Mouse (Mus musculus) macrophage (primary cell): ENCODE measurements around the gene Gpatch2. TPM values are rescaled to one million over a fixed set of nuclear protein-coding genes. Genes with fewer than 3 reads are reported as not detected.

Source experiments
- H3K27ac ChIP-seq: fragments of 350-480 bp; formaldehyde crosslinking; 2 replicates; pipeline ENCODE4 v1.9.0; 2021
- H3K36me3 ChIP-seq: fragments of 350-480 bp; formaldehyde crosslinking; 2 replicates; pipeline ENCODE4 v1.9.0; 2021; ENCODE audit errors: inconsistent target
- H3K4me3 ChIP-seq: fragments of 350-480 bp; formaldehyde crosslinking; 2 replicates; pipeline ENCODE4 v1.9.0; 2021; ENCODE audit errors: inconsistent target
- H3K79me2 ChIP-seq: fragments of 350-480 bp; formaldehyde crosslinking; 2 replicates; pipeline ENCODE4 v1.9.0; 2021; ENCODE audit errors: inconsistent target
- WGBS: methylation state at CpG from one replicate; pipeline ENCODE4 v1.1.7; 2026; ENCODE audit warnings: inconsistent platforms; ENCODE audit not compliant: missing documents; 5-methylcytosine and 5-hydroxymethylcytosine counted together
- polyA plus RNA-seq: library from polyadenylated mRNA; stranded (reverse); fragments of 250-400 nt; gene quantifications from 3 replicates; pipeline ENCODE4 v1.2.4, GENCODE M21; 2018; ENCODE audit warnings: inconsistent platforms
- total RNA-seq, 78 experiments: library from RNA; depleted of rRNA; stranded (reverse); fragments of 250-400 nt; gene quantifications; 1 replicate in 9 of 78; 2 replicates in 24 of 78; 3 replicates in 43 of 78; 4 replicates in 2 of 78; pipeline ENCODE4 v1.2.4; 2018; ENCODE audit warnings: inconsistent platforms in 56 of 78

Gpatch2 gene
- total RNA-seq (2018; cell fraction: chromatin; rRNA removed): 100 to 1,000 TPM in 19 of 26 experiments, 10 to 100 TPM in 7; 47.7 to 183 (median 133) TPM
- 10 to 100 TPM in 23 of 26 experiments, 1 to 10 TPM in 3; 9.3 to 17.6 (median 12.8) TPM for total RNA-seq (2018; cell fraction: cytosol; rRNA removed)
- 100 to 1,000 TPM in 5 of 26 experiments, 10 to 100 TPM in 21; 25.5 to 123 (median 63.1) TPM for total RNA-seq (2018; cell fraction: nucleus; rRNA removed)
- polyA plus RNA-seq: 9.0 to 11.1 TPM (median 10.0 TPM) in 3 replicates

DNA sequence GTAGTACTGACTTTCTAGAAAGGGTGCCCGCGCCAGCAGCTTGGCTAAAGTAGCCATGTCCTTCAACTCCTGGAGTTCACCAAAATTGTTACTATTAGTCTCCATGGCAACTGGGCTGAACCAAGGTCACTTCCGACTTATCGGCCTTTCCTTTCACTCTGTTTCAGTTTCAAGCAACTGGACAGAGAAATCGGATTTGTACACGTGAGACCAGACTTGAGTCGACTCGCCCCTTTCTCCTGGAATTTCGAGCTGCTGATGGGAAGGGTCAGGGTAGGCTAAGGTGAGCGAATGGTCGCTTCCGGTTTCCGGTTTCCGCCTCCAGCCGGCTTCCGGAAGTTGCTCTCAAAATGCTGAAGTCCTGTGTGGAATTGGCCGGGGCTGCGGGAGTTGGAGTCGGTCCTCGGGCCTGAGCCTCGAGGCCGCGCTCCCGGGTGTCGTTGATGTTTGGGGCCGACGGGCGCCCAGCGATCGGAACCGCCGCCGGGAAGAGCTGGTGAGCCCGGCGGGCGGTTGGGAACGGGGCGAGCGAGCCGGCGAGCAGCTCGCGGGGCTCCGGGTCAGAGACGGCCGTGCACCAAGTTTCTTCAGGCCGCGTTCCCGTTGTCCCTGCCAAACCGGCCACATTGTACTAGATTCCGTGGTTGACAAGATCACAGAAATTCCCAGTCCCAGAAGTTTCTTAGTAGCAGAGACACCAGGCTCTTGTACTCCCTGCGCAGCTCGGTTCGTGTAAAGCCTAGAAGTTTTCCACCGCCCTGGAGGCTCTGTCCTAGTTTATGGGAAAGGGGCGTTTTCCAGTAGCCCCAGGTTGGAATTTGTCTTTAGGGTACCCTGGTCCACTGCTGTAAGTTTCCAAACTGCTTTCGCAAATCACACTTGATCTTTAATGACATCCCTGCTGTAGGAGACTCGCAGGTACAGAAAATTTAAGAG, at the start of gene Gpatch2, which contains the start of gene Spata17:
TSS of gene Gpatch2 (plus strand) at position 328 of the 936 bp plus-strand sequence.
TSS of gene Spata17 (minus strand) at position 285 of the 936 bp plus-strand sequence.
- Histone ChIP-seq H3K27ac (peak within 1 kb of the TSS; percentile 82), H3K4me3 (peak within 1 kb of the TSS; percentile 80), H3K36me3 (no peaks in the 10 kb centered on the region), H3K79me2 (peaks cover 47% of the 10 kb centered on the region)
- WGBS: 1% methylated on average over 52 of the region's 58 CpGs

DNA sequence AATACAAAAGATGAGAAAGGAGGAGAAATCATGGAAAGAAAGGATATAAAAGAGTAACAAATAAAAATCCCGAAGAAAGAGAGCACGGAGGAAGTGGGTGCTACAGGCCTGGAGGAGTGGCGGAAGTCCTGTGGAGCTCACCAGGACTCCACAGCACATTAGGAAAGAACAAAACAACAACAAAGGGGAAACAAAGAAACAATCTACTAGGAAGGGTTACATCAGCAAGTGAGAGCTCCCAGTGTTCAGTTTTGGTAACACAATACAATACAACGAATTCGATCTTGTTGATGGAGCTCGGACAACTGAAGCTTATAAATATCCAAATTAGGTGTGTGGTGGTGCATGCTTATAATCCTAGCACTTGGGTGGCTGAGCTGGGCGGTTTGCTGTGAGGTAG, 45.7 kb upstream of the Gpatch2 start:
- H3K27ac ChIP-seq: no peak overlapping the region
- no peak overlapping the region for H3K4me3 ChIP-seq
- no peaks in the 10 kb centered on the region for H3K36me3 ChIP-seq
- no peaks in the 10 kb centered on the region for H3K79me2 ChIP-seq
- 95% methylated on average over 7 of the region's 7 CpGs for WGBS

DNA sequence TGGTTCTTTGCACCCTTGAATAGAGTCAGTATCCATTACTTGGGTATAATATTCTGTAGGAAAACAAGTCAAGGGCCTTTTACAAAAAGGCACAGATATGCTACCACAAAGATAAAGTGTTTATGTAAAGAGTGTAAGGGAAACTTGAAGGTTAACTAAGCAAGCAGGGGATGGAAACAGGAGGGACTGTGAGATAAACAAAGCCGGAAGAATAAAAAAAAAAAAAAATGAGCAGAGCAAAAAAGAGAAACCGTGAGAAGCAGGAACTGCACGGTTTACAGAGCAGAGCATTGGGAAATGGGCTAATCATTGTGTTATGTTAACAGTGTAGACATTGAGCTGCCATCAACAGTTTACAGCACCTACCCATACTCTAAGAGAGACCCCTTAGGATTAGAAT, 44.9 kb upstream of the Gpatch2 start:
- WGBS: 16% methylated on average over 2 of the region's 3 CpGs
- Histone ChIP-seq H3K4me3 (no peak overlapping the region), H3K27ac (no peak overlapping the region), H3K79me2 (no peaks in the 10 kb centered on the region), H3K36me3 (no peaks in the 10 kb centered on the region)

DNA sequence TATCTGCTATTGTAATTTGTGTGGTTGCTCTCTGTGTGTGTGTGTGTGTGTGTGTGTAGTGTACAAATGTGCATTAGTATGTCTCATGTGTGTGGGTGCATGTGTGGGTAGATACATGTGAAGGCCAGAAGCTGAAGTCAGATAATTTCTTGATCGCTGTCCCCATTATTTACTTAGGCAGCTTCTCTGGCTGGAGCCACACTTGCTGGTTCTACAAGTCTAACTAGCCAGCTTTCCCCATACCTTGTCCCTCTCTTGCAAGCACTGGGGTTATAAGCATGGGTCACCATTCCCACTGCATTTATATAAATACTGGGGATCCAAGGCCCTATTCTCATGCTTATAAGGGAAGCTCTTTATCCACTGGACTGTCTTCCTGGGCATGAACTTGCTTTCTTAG, 39.3 kb upstream of the Gpatch2 start:
- no peaks in the 10 kb centered on the region for H3K79me2 ChIP-seq
- 100% methylated on average over 1 of the region's 1 CpGs for WGBS
- H3K27ac ChIP-seq: no peak overlapping the region
- H3K4me3 ChIP-seq: no peak overlapping the region
- H3K36me3 ChIP-seq: no peaks in the 10 kb centered on the region

DNA sequence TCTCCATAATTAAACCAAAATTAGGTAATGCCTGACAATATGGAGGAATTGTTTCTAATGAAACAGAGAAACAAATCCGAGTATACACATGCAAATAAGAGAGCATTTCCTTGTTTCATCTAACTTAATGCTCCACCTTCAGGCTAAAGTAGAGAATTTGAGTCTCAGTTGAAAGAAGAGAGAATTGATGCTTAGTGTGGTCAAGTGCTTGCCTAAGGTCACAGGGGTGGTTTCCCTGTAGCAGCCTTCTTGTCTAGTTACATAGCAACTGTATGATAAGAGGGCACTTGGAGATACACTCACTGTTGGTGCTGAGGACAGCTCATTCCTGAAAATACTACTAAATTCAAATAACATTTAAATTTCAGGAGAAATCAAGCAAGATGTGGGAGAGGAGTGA, 36.8 kb upstream of the Gpatch2 start:
- no peaks in the 10 kb centered on the region for H3K36me3 ChIP-seq
- H3K4me3 ChIP-seq: no peak overlapping the region
- no peak overlapping the region for H3K27ac ChIP-seq
- no peaks in the 10 kb centered on the region for H3K79me2 ChIP-seq
- WGBS: 70% methylated on average over 1 of the region's 1 CpGs

DNA sequence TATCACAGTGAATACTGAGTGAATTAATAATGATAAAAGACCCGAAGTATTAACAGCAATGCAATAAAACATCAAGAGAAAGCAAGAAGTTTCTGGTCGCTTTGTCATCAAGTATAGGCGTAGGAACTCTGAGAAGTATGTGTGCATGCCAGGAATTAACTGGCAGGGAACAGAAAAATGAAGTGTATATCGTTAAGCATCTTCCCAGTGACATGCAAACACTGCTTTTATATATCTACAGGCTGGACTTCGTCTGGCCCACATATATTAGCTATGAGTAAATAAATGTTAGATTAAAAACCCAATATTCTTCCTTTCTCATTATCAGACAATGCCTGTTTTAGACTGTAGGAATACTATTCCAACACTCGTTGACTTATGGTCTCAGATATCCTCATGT, 9.8 kb upstream of the Gpatch2 start:
- no peaks in the 10 kb centered on the region for H3K36me3 ChIP-seq
- no peak overlapping the region for H3K27ac ChIP-seq
- no peak overlapping the region for H3K4me3 ChIP-seq
- no peaks in the 10 kb centered on the region for H3K79me2 ChIP-seq
- 97% methylated on average over 6 of the region's 6 CpGs for WGBS

DNA sequence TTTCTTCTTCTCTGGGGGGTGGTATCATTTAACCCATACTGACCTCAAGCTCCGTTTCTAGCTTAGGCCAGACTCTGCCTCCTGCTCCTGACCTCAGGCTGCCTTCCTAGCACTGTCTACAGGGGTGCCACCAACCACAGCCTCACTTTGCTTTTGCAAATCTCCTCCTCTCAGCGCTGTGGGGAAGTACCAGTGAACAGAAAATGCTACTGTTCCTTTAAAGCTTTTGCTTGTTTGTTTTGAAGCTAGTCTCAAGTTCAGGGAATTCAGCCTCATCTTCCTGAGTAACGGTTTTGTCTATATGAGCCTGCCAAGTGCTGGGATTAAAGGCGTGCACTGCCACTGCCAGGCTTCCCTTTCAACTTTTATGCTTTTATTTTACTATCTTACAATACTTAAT, 5.8 kb upstream of the Gpatch2 start:
- Histone ChIP-seq H3K27ac (no peak overlapping the region), H3K79me2 (no peaks in the 10 kb centered on the region), H3K4me3 (no peak overlapping the region), H3K36me3 (no peaks in the 10 kb centered on the region)
- WGBS: 67% methylated on average over 4 of the region's 4 CpGs

DNA sequence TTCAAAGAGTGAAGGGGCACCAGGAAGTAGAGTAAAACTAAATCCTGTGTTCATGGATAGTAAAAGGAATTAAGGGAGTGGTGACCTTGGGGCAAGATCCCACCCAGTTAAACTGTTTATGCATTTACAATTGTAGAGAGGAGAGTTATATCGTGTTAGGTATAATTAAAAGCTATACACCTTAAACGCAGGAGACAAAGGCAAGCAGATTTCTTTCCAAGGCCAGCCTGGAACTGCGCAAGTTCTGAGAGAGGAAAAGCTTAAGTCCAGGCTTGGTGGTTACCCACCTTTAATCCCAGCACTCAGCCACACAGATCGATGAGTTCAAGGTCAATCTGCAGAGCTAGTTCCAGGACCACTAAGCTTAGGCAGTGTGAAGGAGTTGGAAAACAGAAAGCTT, 4.6 kb upstream of the Gpatch2 start:
- Histone ChIP-seq H3K4me3 (no peak overlapping the region), H3K36me3 (no peaks in the 10 kb centered on the region), H3K79me2 (peaks cover 1% of the 10 kb centered on the region; the same call in 1 of the 2 replicates), H3K27ac (no peak overlapping the region)
- WGBS: 93% methylated on average over 4 of the region's 4 CpGs

GRCm38 (mm10) chr1:187216620-187217410, 1.5 kb downstream of the Gpatch2 start:
- Histone ChIP-seq H3K27ac (no peak overlapping the region), H3K36me3 (no peaks in the 10 kb centered on the region), H3K79me2 (peaks cover 60% of the 10 kb centered on the region), H3K4me3 (no peak overlapping the region)
- WGBS: 58% methylated on average over 8 of the region's 9 CpGs

GRCm38 (mm10) chr1:187220756-187221155, 5.4 kb downstream of the Gpatch2 start:
- Histone ChIP-seq H3K36me3 (0 out of 2 replicates have a peak, but pooled peaks cover 4% of the 10 kb centered on the region), H3K79me2 (peaks cover 90% of the 10 kb centered on the region), H3K27ac (no peak overlapping the region), H3K4me3 (no peak overlapping the region)
- 93% methylated on average over 5 of the region's 6 CpGs for WGBS

DNA sequence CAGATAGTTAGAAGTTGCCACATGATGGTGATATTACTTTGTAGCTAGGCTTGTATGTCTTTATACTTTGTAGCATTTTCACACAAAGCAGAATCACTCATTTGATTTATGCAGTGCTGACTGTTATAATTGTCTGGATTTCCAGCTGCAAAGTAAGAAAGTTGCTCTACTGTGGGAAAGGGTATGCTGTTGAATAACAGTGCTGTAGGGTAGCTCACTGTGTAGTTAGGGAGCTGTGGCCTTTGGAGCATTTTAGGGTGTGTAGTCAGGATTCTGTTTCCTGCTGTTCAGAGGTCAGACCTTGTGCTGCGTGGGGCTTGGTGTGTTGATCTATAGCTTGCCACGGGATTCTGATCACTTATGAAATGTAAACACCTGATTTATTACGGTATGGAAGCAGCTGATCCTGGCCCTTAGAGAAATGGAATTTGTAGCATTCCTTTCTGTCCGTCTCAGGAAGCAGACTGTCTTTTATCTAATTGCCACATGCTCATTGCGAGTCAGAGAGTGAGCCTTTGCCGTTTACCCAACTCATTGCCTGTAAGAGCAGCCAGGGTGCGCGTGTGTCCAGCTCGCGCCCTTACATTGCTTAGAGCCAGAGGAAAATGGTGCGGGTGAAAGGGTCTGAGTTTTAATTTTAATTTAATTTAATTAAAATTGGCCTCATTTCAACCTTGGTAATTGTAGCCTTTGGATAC, 11.2 kb downstream of the Gpatch2 start:
- Histone ChIP-seq H3K4me3 (no peak overlapping the region), H3K79me2 (peaks cover 87% of the 10 kb centered on the region), H3K36me3 (0 out of 2 replicates have a peak, but pooled peaks cover 4% of the 10 kb centered on the region), H3K27ac (no peak overlapping the region)
- WGBS: 90% methylated on average over 6 of the region's 11 CpGs

GRCm38 (mm10) chr1:187228414-187229146, 13.3 kb downstream of the Gpatch2 start:
- Histone ChIP-seq H3K27ac (no peak overlapping the region), H3K79me2 (peaks cover 68% of the 10 kb centered on the region), H3K36me3 (peaks cover 19% of the 10 kb centered on the region; the same call in 1 of the 2 replicates), H3K4me3 (no peak overlapping the region)
- 66% methylated on average over 13 of the region's 13 CpGs for WGBS

DNA sequence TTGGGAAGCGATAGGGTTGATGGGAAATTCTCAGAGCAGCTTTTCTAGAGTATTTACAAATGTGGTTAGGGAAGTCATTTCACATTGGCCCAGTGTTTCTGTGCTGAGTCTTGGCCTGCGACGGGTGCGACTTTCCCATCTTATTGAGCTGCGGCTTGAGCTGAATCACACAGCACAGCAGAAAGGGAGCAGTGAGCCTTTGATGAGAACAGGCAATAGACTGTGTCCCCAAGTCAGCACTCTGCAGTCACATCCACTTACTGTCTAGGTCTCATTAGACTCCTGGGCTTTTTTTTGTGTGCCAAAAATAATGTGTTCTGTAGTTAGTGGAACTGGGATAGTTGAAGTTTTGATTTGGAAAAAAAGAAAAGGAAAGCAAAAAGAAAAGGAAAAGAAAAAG, 14.9 kb downstream of the Gpatch2 start:
- peaks cover 54% of the 10 kb centered on the region for H3K79me2 ChIP-seq
- WGBS: 100% methylated on average over 5 of the region's 5 CpGs
- H3K4me3 ChIP-seq: no peak overlapping the region
- H3K27ac ChIP-seq: no peak overlapping the region
- H3K36me3 ChIP-seq: peaks cover 26% of the 10 kb centered on the region; the same call in 1 of the 2 replicates
